Mouse (Mus musculus) lung, embryonic 16.5 days (tissue): ENCODE measurements around the gene Myh9. TPM values are rescaled to one million over a fixed set of nuclear protein-coding genes. Genes with fewer than 3 reads are reported as not detected.
"Not testable (repeated sequence)": the region's sequence is repeated elsewhere in the genome, so short reads cannot be mapped to it uniquely, and the experiment has no call there.

ENCODE experiments used
- ATAC-seq: fragments of 200-750 bp; cut with Nextera tagmentation; 2 replicates; pipeline ENCODE4 v1.8.0; 2017; ENCODE audit warnings: low read depth, mild to moderate bottlenecking, moderate library complexity
- H3K27ac ChIP-seq: fragments of 300-500 bp; sonication (generic); 2 replicates; pipeline ENCODE4 v1.5.1; 2014; ENCODE audit warnings: mild to moderate bottlenecking, control low read depth, low read length
- H3K27me3 ChIP-seq: fragments of 300-500 bp; sonication (generic); 2 replicates; pipeline ENCODE4 v1.6.1; 2014; ENCODE audit warnings: low read depth, low read length, mixed read lengths; ENCODE audit not compliant: control insufficient read depth, insufficient read depth
- H3K36me3 ChIP-seq: fragments of 300-500 bp; sonication (generic); 2 replicates; pipeline ENCODE4 v1.6.1; 2014; ENCODE audit warnings: low read length; ENCODE audit not compliant: control insufficient read depth, insufficient read depth
- H3K4me1 ChIP-seq: fragments of 300-500 bp; sonication (generic); replicated peaks from 2 replicates; pipeline ENCODE4 v1.6.1; 2014; ENCODE audit warnings: low read length, mixed read lengths; ENCODE audit not compliant: control insufficient read depth, insufficient read depth
- H3K4me2 ChIP-seq: fragments of 300-500 bp; sonication (generic); 2 replicates; pipeline ENCODE4 v1.6.1; 2014; ENCODE audit warnings: low read depth, low read length, control low read depth
- H3K4me3 ChIP-seq: fragments of 300-500 bp; sonication (generic); 2 replicates; pipeline ENCODE4 v1.5.1; 2014; ENCODE audit warnings: mild to moderate bottlenecking, low read length, control low read depth
- H3K9ac ChIP-seq: fragments of 300-500 bp; sonication (generic); 2 replicates; pipeline ENCODE4 v1.6.1; 2014; ENCODE audit warnings: low read length, control low read depth
- H3K9me3 ChIP-seq: fragments of 300-500 bp; sonication (generic); 2 replicates; pipeline ENCODE4 v1.6.1; 2016; ENCODE audit warnings: low read length; ENCODE audit not compliant: control insufficient read depth
- WGBS: fragments of 180-500 bp; shearing (Covaris S2); extraction: QIAGEN DNeasy Blood & Tissue Kit; methylation state at CpG from one replicate; pipeline ENCODE4 v1.1.7; 2014; 5-methylcytosine and 5-hydroxymethylcytosine counted together
- polyA plus RNA-seq: library from polyadenylated mRNA; unstranded; fragments of >200 nt; fragmentation: Nextera tagmentation; extraction: Ambion mirVana; gene quantifications from 2 replicates; pipeline ENCODE4 v1.2.1, GENCODE M21; 2015

The Myh9 gene
- polyA plus RNA-seq, 1 experiment from 2014 or later = 77.6 TPM

DNA sequence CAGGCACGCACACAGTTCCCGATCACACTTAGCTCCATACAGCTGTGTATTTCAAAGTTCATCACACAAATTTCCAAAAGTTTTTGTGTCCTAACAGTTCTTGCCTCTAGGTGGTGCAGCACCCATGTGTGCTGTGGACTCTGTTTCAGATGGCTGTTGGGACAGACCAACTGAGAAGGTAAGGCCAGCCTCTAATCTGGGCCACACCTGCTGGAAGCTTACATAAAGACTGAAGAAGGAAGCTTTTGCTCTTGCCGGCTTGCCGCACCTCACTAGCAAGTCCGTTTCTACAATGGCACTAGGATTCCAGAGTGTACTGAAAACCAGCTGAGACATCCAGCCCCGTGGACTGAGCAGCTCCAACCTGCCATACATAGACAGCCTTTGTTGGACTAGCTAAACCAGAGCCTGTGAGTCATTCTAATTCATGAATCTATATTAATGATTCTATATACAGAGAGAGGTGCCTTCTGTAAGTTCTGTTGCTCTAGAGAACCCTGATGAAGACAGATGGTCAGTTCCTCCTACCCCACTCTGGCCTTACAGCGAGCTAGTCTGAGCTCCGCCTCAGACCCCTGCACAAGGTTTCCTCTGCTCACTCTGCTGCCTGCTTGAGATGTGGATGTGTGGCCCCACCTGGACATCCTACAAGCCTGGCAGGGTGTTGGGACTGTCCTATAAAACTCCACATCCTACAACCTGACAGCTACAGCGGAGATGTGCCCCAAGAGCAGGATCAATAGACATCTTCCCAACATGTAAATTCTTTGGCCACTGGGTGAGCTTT lies 101.3 kb downstream of the Myh9 start:
- H3K4me2 ChIP-seq = no peak overlapping the region
- WGBS = 68% methylated on average over 9 of the region's 9 CpGs
- H3K4me1 ChIP-seq = no peaks in the 10 kb centered on the region
- no peaks in the 10 kb centered on the region for H3K9me3 ChIP-seq
- no peaks in the 10 kb centered on the region for H3K36me3 ChIP-seq
- no peak overlapping the region for H3K27ac ChIP-seq
- H3K9ac ChIP-seq = no peak overlapping the region
- no peaks in the 10 kb centered on the region for H3K27me3 ChIP-seq
- H3K4me3 ChIP-seq = no peak overlapping the region
- ATAC-seq = no peak

GRCm38 (mm10) chr15:77733903-77734302 lies 108.1 kb downstream of the Myh9 start:
- ATAC-seq, H3K27ac ChIP-seq, H3K9me3 ChIP-seq, H3K36me3 ChIP-seq, H3K4me2 ChIP-seq, H3K4me1 ChIP-seq, H3K4me3 ChIP-seq, H3K27me3 ChIP-seq, H3K9ac ChIP-seq: not testable (repeated sequence)
- 40% methylated on average over 4 of the region's 4 CpGs for WGBS

DNA sequence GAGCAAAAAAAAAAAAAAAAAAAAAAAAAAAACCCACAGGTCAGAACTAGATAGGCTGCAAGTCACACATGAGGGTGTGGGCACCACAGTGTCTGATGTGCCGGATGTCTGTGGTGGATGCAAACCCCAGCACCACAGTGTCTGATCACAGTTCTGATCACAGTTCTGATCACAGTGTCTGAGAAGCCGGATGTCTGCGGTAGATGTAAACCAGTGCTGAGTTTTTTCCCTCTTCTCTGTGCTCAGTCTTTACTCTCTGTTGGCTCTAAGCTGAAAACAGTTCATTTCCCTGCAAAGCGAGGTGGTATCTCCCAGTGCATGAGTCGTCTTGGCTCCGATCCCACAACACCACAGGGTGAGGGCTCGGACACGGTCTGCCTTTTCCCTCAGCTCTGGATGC lies 108.6 kb downstream of the Myh9 start:
- not testable (repeated sequence) for H3K4me2 ChIP-seq, H3K27ac ChIP-seq, H3K9ac ChIP-seq, H3K4me1 ChIP-seq, H3K4me3 ChIP-seq, H3K27me3 ChIP-seq, ATAC-seq, H3K9me3 ChIP-seq, H3K36me3 ChIP-seq
- 44% methylated on average over 8 of the region's 8 CpGs for WGBS

DNA sequence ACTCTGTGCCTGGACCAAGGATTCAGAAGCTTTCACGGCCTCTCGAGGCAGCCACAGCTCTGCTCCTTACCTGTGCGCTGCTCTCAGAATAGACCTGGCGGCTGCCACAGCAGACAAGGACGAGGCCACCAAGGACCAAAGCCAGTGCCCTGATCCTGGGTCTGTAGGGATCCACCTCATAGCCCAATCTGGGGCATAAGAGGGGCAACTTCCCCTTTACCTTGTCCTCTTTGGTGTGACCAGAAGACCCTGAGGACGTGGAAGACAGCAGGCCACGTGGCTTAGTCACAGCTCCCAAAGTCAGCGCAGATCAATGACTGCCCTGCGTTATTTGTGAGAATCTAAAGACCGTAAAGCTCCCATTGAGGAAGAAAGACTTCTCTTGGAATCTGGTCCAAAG lies 109.1 kb downstream of the Myh9 start:
- not testable (repeated sequence) for H3K36me3 ChIP-seq, H3K9me3 ChIP-seq, H3K9ac ChIP-seq, H3K27ac ChIP-seq, H3K4me1 ChIP-seq, H3K27me3 ChIP-seq, ATAC-seq, H3K4me2 ChIP-seq, H3K4me3 ChIP-seq
- WGBS = 74% methylated on average over 10 of the region's 10 CpGs

DNA sequence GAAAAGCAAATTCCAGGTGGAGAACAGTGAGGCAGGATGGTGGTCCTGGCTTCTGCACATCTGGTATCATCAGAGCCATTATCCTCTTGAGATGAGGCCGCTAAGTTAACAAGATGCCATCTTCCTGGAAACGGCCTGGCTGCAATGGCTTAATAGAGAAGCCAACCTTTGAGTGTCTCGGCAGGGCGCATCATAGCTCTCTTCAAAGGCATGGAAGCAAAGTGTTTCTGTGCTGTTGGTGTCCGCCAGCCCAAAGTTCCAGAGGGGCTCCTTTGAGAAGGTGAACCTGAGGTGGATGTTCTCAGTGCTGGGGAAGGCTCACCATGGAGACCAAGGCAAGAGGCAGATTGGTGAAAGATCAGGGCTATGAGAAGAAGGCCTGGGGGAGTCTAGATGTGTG lies 110.4 kb downstream of the Myh9 start:
- no peaks in the 10 kb centered on the region for H3K27me3 ChIP-seq
- H3K4me3 ChIP-seq = no peak overlapping the region
- no peaks in the 10 kb centered on the region for H3K36me3 ChIP-seq
- 87% methylated on average over 5 of the region's 5 CpGs for WGBS
- no peak overlapping the region for H3K9ac ChIP-seq
- no peaks in the 10 kb centered on the region for H3K9me3 ChIP-seq
- no peak overlapping the region for H3K27ac ChIP-seq
- no peak for ATAC-seq
- no peak overlapping the region for H3K4me2 ChIP-seq
- no peaks in the 10 kb centered on the region for H3K4me1 ChIP-seq

GRCm38 (mm10) chr15:77728739-77729138 lies 113.2 kb downstream of the Myh9 start, which contains the start of gene Apol9b:
TSS of gene Apol9b (plus strand) at chr15:77729039.
- not testable (repeated sequence) for H3K27ac ChIP-seq, H3K9ac ChIP-seq, H3K9me3 ChIP-seq, H3K4me2 ChIP-seq, H3K36me3 ChIP-seq, ATAC-seq, H3K4me1 ChIP-seq, H3K27me3 ChIP-seq, H3K4me3 ChIP-seq
- 71% methylated on average over 1 of the region's 4 CpGs for WGBS

DNA sequence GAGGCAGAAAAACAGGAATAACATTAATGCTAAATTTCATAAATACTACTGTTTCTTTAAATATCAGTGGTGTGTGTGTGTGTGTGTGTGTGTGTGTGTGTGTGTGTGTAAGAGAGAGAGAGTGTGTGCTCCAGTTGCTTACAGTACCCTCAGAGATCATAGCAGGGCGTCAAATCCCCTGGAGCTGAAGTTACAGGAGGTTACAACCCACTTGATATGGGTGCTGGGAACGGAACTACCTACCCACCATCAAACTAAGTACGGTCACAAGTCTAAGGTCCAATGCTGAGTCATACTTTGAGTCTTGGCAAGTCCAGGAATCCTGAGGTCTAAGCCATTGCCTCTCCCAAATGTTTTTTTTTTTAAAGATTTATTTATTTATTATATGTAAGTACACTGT lies 114.2 kb downstream of the Myh9 start:
- not testable (repeated sequence) for ATAC-seq, H3K9me3 ChIP-seq, H3K36me3 ChIP-seq, H3K27ac ChIP-seq, H3K4me1 ChIP-seq, H3K9ac ChIP-seq, H3K27me3 ChIP-seq, H3K4me3 ChIP-seq, H3K4me2 ChIP-seq
- WGBS = 74% methylated on average over 3 of the region's 3 CpGs

DNA sequence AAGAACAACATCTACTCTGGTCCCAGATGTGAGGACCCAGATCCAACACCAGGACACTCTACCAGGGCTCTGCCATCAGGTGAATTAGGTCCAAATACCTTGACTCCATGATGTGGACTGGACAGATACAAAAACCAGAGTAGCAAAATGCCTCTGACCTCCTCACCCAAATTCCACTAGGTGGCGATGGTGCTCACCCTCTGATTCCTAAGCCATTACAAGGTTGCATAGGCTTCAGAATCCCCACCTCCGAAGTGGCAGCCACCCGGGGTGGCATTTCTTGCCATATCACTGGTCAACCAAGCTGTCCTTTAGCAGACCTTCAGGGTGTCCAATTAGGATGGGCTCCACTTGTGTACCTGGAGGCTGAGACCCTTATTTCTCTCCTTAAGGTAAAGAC lies 114.8 kb downstream of the Myh9 start:
- H3K9me3 ChIP-seq, H3K27ac ChIP-seq, H3K4me2 ChIP-seq, H3K36me3 ChIP-seq, H3K9ac ChIP-seq, H3K4me3 ChIP-seq, H3K27me3 ChIP-seq, H3K4me1 ChIP-seq: not testable (repeated sequence)
- WGBS = 0% methylated on average over 2 of the region's 3 CpGs
- ATAC-seq = peak; percentile 23; the same call in 1 of the 2 replicates

GRCm38 (mm10) chr15:77725393-77726020 lies 116.5 kb downstream of the Myh9 start:
- H3K4me3 ChIP-seq, H3K4me2 ChIP-seq, H3K36me3 ChIP-seq, H3K27ac ChIP-seq, ATAC-seq, H3K27me3 ChIP-seq, H3K4me1 ChIP-seq, H3K9ac ChIP-seq, H3K9me3 ChIP-seq: not testable (repeated sequence)
- WGBS = 46% methylated on average over 5 of the region's 6 CpGs
